Mouse (Mus musculus): ENCODE results near the gene Rack1. TPM values are rescaled to one million over a fixed set of nuclear protein-coding genes. Genes with fewer than 3 reads are reported as not detected.
"Not testable (repeated sequence)": the region's sequence is repeated elsewhere in the genome, so short reads cannot be mapped to it uniquely, and the experiment has no call there.

The Rack1 gene
- total and polyA plus RNA-seq, 3 experiments = 1,964 to 7,700 (median 2,188) TPM

DNA sequence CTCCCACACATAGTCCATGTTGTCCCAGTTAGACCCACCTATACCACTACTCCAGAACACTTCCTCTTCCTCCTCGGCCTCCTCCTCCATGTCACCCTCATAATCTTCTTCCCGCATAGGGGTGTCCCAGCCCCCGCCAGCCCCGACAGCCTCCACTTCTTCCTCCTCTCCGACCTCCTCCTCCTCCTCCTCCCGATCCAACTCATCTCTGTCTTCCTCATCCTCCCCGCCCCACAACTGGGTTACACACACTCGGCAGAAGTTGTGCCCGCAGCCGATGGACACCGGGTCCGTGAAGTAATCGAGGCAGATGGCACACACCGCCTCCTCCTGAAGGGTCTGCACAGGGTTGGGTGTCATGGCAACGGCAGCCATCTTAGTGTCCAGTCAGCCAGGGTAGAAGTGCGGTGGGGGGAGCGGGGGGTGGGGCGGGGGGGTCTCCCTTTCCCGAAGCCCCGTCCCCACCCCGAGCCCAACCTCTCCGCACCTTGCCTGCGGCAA is 16.2 kb downstream of the Rack1 start:
- Histone ChIP-seq H3K27me3 (ENCODE audit: insufficient read depth, low read length) (no peaks in the 10 kb centered on the region), H3K36me3 (replicated peaks) (peaks cover 47% of the 10 kb centered on the region), H3K9me3 (replicated peaks) (no peaks in the 10 kb centered on the region), H3K4me1 (ENCODE audit: insufficient read depth, low read depth, low read length) (peaks cover 72% of the 10 kb centered on the region), H3K4me3 (ENCODE audit: low read depth, low read length) (peak overlapping the region; percentile 99)
- TF ChIP-seq GATA2 (IDR thresholded peaks at IDR 0.05; ENCODE audit: borderline replicate concordance, low read depth, low read length) (no peak), TAL1 (conservative IDR thresholded peaks at IDR 0.05; ENCODE audit: low read depth, low read length) (no peak), POLR2AphosphoS5 (IDR thresholded peaks at IDR 0.05; ENCODE audit: insufficient replicate concordance, low read depth, low read length) (no peak), GATA1 (IDR thresholded peaks at IDR 0.05; ENCODE audit: borderline replicate concordance, low read length) (no peak), CTCF (IDR thresholded peaks at IDR 0.05; ENCODE audit: low read depth, low read length) (no peak)
- ATAC-seq (ENCODE audit: extremely low read depth, insufficient number of reproducible peaks, low FRiP score, poor library complexity, severe bottlenecking) (no peak), DNase-seq (ENCODE audit: low spot score) (peak; percentile 70)

DNA sequence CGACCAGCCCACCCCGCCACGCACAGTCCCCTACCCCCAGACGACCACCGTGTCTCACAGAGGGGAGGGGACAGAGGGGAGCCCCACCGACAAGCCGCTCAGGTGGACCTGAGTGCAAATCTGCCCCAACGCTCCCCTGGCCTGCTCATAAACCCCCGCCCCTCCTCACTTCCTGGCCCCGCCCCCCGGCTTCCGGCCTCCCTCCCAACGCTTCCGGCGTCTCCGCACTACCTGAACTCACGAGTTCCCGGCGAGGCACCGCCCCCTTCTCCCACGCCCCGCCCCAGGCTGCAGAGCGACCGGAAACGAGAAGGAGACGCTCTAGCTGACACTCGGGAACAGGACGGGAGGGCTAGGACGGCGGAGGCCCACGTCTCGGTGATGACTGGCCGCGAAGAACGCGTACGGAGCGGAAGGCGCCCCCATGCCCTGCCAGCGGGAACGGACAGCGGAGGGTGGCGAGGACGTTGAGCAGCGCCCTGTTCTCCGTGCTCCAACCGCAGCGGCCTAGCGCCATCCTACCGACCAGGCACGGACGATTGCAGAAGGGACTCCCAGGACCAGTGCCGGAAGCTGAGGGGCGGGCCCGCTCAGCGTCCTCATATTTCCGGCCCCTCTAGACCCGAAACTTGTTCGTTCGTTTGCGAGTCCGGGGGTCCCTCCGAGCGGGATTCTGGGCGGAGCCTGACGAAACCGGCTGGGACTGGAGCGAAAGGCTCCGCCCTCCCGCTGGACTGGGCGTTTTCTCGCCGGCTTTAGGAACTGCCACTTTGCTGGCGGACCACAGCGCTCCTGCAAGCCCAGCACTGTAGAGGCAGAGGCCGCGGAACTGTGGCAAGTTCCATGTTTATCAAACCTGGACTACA is 16.9 kb downstream of the Rack1 start, which contains the start of gene Trim41:
Trim41 (minus strand) TSS at position 554 of the 866 bp plus-strand sequence.
- Histone ChIP-seq H3K4me3 (ENCODE audit: low read depth, low read length) (peak within 1 kb of the TSS; percentile 99), H3K4me1 (ENCODE audit: insufficient read depth, low read depth, low read length) (peaks cover 66% of the 10 kb centered on the region), H3K9me3 (replicated peaks) (no peaks in the 10 kb centered on the region), H3K36me3 (replicated peaks) (peaks cover 40% of the 10 kb centered on the region), H3K27me3 (ENCODE audit: insufficient read depth, low read length) (no peaks in the 10 kb centered on the region)
- DNase-seq (ENCODE audit: low spot score) = peak; percentile 89
- TF ChIP-seq POLR2AphosphoS5 (IDR thresholded peaks at IDR 0.05; ENCODE audit: insufficient replicate concordance, low read depth, low read length) (no peak), TAL1 (conservative IDR thresholded peaks at IDR 0.05; ENCODE audit: low read depth, low read length) (no peak), CTCF (IDR thresholded peaks at IDR 0.05; ENCODE audit: low read depth, low read length) (no peak), GATA2 (IDR thresholded peaks at IDR 0.05; ENCODE audit: borderline replicate concordance, low read depth, low read length) (no peak), GATA1 (IDR thresholded peaks at IDR 0.05; ENCODE audit: borderline replicate concordance, low read length) (no peak)
- ATAC-seq (ENCODE audit: extremely low read depth, insufficient number of reproducible peaks, low FRiP score, poor library complexity, severe bottlenecking) = peak; percentile 84

- no peaks in the 10 kb centered on the region for H3K9me3 ChIP-seq (replicated peaks)
- peaks cover 64% of the 10 kb centered on the region for H3K4me1 ChIP-seq (ENCODE audit: insufficient read depth, low read depth, low read length)
- no peaks in the 10 kb centered on the region for H3K27me3 ChIP-seq (ENCODE audit: insufficient read depth, low read length)
- H3K36me3 ChIP-seq (replicated peaks) = peaks cover 33% of the 10 kb centered on the region
- no peak for ATAC-seq (ENCODE audit: extremely low read depth, insufficient number of reproducible peaks, low FRiP score, poor library complexity, severe bottlenecking)
- TF ChIP-seq GATA1 (IDR thresholded peaks at IDR 0.05; ENCODE audit: borderline replicate concordance, low read length) (no peak), GATA2 (IDR thresholded peaks at IDR 0.05; ENCODE audit: borderline replicate concordance, low read depth, low read length) (no peak), CTCF (IDR thresholded peaks at IDR 0.05; ENCODE audit: low read depth, low read length) (no peak), POLR2AphosphoS5 (IDR thresholded peaks at IDR 0.05; ENCODE audit: insufficient replicate concordance, low read depth, low read length) (no peak), TAL1 (conservative IDR thresholded peaks at IDR 0.05; ENCODE audit: low read depth, low read length) (no peak)
- DNase-seq (ENCODE audit: low spot score) = no peak
- peak overlapping the region; percentile 99 for H3K4me3 ChIP-seq (ENCODE audit: low read depth, low read length)
These were observed 17.7 kb downstream of the Rack1 start for GRCm38 (mm10) chr11:48817794-48818193.

- H3K4me3 ChIP-seq (ENCODE audit: low read depth, low read length) = peak overlapping the region; percentile 99
- TF ChIP-seq POLR2AphosphoS5 (IDR thresholded peaks at IDR 0.05; ENCODE audit: insufficient replicate concordance, low read depth, low read length) = no peak
- TF ChIP-seq GATA2 (IDR thresholded peaks at IDR 0.05; ENCODE audit: borderline replicate concordance, low read depth, low read length) = no peak
- no peak for TF ChIP-seq TAL1 (conservative IDR thresholded peaks at IDR 0.05; ENCODE audit: low read depth, low read length)
- no peak for TF ChIP-seq CTCF (IDR thresholded peaks at IDR 0.05; ENCODE audit: low read depth, low read length)
- no peak for TF ChIP-seq GATA1 (IDR thresholded peaks at IDR 0.05; ENCODE audit: borderline replicate concordance, low read length)
- H3K36me3 ChIP-seq (replicated peaks) = peaks cover 27% of the 10 kb centered on the region
- H3K9me3 ChIP-seq (replicated peaks) = no peaks in the 10 kb centered on the region
- ATAC-seq (ENCODE audit: extremely low read depth, insufficient number of reproducible peaks, low FRiP score, poor library complexity, severe bottlenecking) (no peak), DNase-seq (ENCODE audit: low spot score) (no peak)
- no peaks in the 10 kb centered on the region for H3K27me3 ChIP-seq (ENCODE audit: insufficient read depth, low read length)
- H3K4me1 ChIP-seq (ENCODE audit: insufficient read depth, low read depth, low read length) = peaks cover 61% of the 10 kb centered on the region
These were observed 18.2 kb downstream of the Rack1 start for GRCm38 (mm10) chr11:48818346-48818745.

DNA sequence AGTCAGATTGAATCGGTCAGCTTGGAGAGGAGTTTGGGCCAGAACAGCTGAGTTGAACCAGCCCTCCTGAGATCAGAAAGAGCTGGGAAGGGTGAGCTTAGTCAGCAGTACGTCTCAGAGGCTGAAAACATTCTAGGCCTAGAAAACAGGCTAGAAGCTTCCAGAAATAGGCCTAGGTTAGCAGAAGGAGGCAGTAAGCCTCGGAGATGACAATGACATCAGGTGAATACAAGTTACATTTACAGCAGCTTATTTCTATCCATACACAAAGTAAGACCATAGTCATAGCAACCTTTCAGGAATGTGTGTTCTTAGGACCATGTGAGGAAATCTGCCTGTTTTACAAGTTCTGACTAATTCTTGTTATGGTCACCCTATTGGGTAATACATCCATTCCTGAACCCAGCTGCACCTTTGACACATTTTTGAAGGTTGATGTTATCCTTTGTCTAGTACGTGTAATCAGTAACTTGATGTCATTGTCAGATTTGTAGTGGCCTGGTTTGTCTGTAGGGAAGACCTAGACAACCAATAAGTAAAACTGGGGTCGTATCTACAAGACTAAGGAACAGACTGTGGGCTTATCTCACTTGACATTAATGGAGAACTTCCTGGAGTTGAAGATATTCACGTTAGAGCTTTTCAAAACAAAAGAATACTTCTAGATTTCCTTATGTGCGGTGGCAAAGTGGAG is 19.6 kb downstream of the Rack1 start:
- DNase-seq (ENCODE audit: low spot score) = no peak
- Histone ChIP-seq H3K4me3 (ENCODE audit: low read depth, low read length) (no peak overlapping the region), H3K4me1 (ENCODE audit: insufficient read depth, low read depth, low read length) (peaks cover 63% of the 10 kb centered on the region)

GRCm38 (mm10) chr11:48820308-48820674 is 20.2 kb downstream of the Rack1 start:
- H3K4me1 ChIP-seq (ENCODE audit: insufficient read depth, low read depth, low read length) = peaks cover 58% of the 10 kb centered on the region
- DNase-seq (ENCODE audit: low spot score) (no peak), ATAC-seq (ENCODE audit: extremely low read depth, insufficient number of reproducible peaks, low FRiP score, poor library complexity, severe bottlenecking) (no peak)
- peaks cover 9% of the 10 kb centered on the region for H3K36me3 ChIP-seq (replicated peaks)
- H3K4me3 ChIP-seq (ENCODE audit: low read depth, low read length) = no peak overlapping the region
- TF ChIP-seq GATA1 (IDR thresholded peaks at IDR 0.05; ENCODE audit: borderline replicate concordance, low read length) (no peak), POLR2AphosphoS5 (IDR thresholded peaks at IDR 0.05; ENCODE audit: insufficient replicate concordance, low read depth, low read length) (no peak), TAL1 (conservative IDR thresholded peaks at IDR 0.05; ENCODE audit: low read depth, low read length) (no peak), GATA2 (IDR thresholded peaks at IDR 0.05; ENCODE audit: borderline replicate concordance, low read depth, low read length) (no peak), CTCF (IDR thresholded peaks at IDR 0.05; ENCODE audit: low read depth, low read length) (no peak)
- H3K9me3 ChIP-seq (replicated peaks) = no peaks in the 10 kb centered on the region
- no peaks in the 10 kb centered on the region for H3K27me3 ChIP-seq (ENCODE audit: insufficient read depth, low read length)

More for the DNA sequence above, 19.6 kb downstream of the Rack1 start:
- no peak for ATAC-seq (ENCODE audit: extremely low read depth, insufficient number of reproducible peaks, low FRiP score, poor library complexity, severe bottlenecking)
- no peaks in the 10 kb centered on the region for H3K27me3 ChIP-seq (ENCODE audit: insufficient read depth, low read length)
- H3K9me3 ChIP-seq (replicated peaks) = no peaks in the 10 kb centered on the region
- TF ChIP-seq CTCF (IDR thresholded peaks at IDR 0.05; ENCODE audit: low read depth, low read length) (no peak), GATA1 (IDR thresholded peaks at IDR 0.05; ENCODE audit: borderline replicate concordance, low read length) (no peak), POLR2AphosphoS5 (IDR thresholded peaks at IDR 0.05; ENCODE audit: insufficient replicate concordance, low read depth, low read length) (no peak)
- peaks cover 13% of the 10 kb centered on the region for H3K36me3 ChIP-seq (replicated peaks)

- H3K9me3 ChIP-seq (replicated peaks); H3K36me3 ChIP-seq (replicated peaks); H3K4me3 ChIP-seq (ENCODE audit: low read depth, low read length); ATAC-seq (ENCODE audit: extremely low read depth, insufficient number of reproducible peaks, low FRiP score, poor library complexity, severe bottlenecking); H3K27me3 ChIP-seq (ENCODE audit: insufficient read depth, low read length); DNase-seq (ENCODE audit: low spot score): not testable (repeated sequence)
- H3K4me1 ChIP-seq (ENCODE audit: insufficient read depth, low read depth, low read length) = peaks cover 48% of the 10 kb centered on the region
These were observed 21.2 kb downstream of the Rack1 start for GRCm38 (mm10) chr11:48821299-48821698.

Measured in G1E (cell line).